Mouse (Mus musculus) brain, adult 2 months (tissue): ENCODE data around the gene Gm9970.

Experiments used
- DNase-seq: peaks from one replicate; pipeline ENCODE4 v3.0.0; 2011; ENCODE audit warnings: low read depth, low spot score

Gm9970 gene

GRCm38 (mm10) chr5:31195671-31196070 lies 45.4 kb downstream of the Gm9970 start:
- no peak for DNase-seq

GRCm38 (mm10) chr5:31194486-31195485 lies 46.2 kb downstream of the Gm9970 start:
- no peak for DNase-seq

DNA sequence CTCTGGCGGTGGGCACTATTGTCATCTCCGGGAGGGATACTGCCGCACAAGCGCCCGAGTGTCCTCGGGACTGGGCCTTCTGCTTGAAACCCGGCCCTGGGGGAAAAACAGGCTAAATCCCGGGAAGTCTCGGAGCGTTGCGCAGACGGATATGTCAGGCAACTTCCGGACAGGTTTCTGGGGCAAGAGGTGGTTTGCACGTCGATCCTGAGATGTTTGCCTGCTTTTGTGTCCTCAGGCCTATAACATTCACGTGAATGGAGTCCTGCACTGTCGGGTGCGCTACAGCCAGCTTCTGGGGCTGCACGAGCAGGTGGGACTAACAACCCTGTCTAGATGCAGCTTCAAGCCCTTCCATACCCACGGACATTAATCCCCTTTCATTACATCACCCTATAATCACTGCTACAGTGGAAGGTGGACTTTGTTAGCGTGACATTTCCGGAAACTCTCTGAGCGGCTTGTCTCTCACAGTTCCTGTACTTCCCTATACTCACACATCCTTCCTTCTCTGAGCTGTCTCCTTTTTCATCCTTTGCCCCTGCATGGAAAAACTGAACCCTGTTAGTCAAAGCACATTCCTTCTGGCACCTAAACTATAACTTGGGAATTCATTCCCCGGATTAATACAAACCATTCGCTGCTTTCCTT lies 47.3 kb downstream of the Gm9970 start:
- DNase-seq: peak; percentile 29

GRCm38 (mm10) chr5:31192939-31193630 lies 47.9 kb downstream of the Gm9970 start, which contains the start of the genes Snx17 and Eif2b4:
Gene Snx17 (plus strand): TSS chr5:31193227.
Gene Eif2b4 (minus strand): TSS chr5:31193430.
- DNase-seq: peak; percentile 100

GRCm38 (mm10) chr5:31192045-31192938 lies 48.7 kb downstream of the Gm9970 start:
- DNase-seq: peak; percentile 81
